Mouse (Mus musculus): Measurements from ENCODE around the gene Slc16a3. TPM values are rescaled to one million over a fixed set of nuclear protein-coding genes. Genes with fewer than 3 reads are reported as not detected.

Slc16a3 gene
- polyA plus RNA-seq, 2 experiments = 36.4 to 69.5 TPM

DNA sequence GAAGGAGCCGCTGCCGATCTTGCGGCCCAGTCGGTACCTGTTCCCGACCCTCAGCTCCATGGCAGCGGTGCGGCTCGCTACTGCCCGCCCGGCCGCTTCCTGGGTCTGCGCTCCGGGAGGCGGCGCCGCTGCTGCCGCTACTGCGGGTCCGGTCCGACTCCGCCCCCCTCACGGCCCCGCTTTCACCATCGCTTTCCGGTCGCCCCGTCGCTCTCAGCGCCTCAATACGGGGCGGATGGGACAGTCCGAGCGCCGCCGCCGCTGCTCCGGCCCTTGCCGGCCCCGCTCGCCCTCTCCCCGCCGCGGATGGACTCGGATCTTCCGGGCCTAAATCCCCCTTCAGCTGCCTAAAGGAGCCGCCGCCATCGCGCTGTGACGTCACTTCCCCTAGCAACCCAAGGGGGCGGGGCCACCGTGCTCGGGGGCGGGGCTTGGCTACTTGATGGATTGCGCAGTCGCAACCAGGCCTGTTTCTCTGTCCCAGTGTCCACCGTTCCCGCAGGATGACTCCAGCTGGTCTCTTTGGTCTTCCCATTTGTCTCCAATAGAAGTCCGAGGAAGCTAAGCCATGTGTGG is 42.8 kb downstream of the Slc16a3 start, which contains the start of gene Csnk1d:
TSS of gene Csnk1d (minus strand) at position 380 of the 576 bp plus-strand sequence.
- TF ChIP-seq POLR2A (IDR thresholded peaks at IDR 0.05; ENCODE audit: borderline replicate concordance, extremely low read depth, insufficient read depth, insufficient read length) = 0 out of 2 replicates have a peak, but pooled peaks have one; percentile 43
- 4% methylated on average over 54 of the region's 59 CpGs for WGBS
- no peaks in the 10 kb centered on the region for H3K27me3 ChIP-seq (ENCODE audit: control insufficient read depth, insufficient read depth, low read length)
- DNase-seq (ENCODE audit: low spot score) (peak; percentile 97), ATAC-seq (ENCODE audit: low FRiP score, low read depth) (peak; percentile 94)
- H3K9me3 ChIP-seq (ENCODE audit: control insufficient read depth, low read length) = no peaks in the 10 kb centered on the region
- H3K36me3 ChIP-seq (ENCODE audit: control insufficient read depth, insufficient read depth, low read length) = peaks cover 10% of the 10 kb centered on the region
- H3K9ac ChIP-seq (ENCODE audit: low read depth, low read length, severe bottlenecking) = peak within 1 kb of the TSS; percentile 100
- peak within 1 kb of the TSS; percentile 79 for H3K4me2 ChIP-seq (replicated peaks; ENCODE audit: low read depth, low read length, severe bottlenecking)
- H3K27ac ChIP-seq (replicated peaks; ENCODE audit: low read depth, low read length) = peak within 1 kb of the TSS; percentile 98
- peak within 1 kb of the TSS; percentile 100 for H3K4me3 ChIP-seq (replicated peaks; ENCODE audit: low read length)
- peaks cover 23% of the 10 kb centered on the region for H3K4me1 ChIP-seq (ENCODE audit: control insufficient read depth, insufficient read depth, low read length)

GRCm38 (mm10) chr11:120991791-120992190 is 43.5 kb downstream of the Slc16a3 start:
- H3K27ac ChIP-seq (replicated peaks; ENCODE audit: low read depth, low read length) = no peak overlapping the region
- DNase-seq (ENCODE audit: low spot score) (no peak), ATAC-seq (ENCODE audit: low FRiP score, low read depth) (no peak)
- 0 out of 2 replicates have a peak, but pooled peaks cover 2% of the 10 kb centered on the region for H3K36me3 ChIP-seq (ENCODE audit: control insufficient read depth, insufficient read depth, low read length)
- TF ChIP-seq POLR2A (IDR thresholded peaks at IDR 0.05; ENCODE audit: borderline replicate concordance, extremely low read depth, insufficient read depth, insufficient read length) = no peak
- peak overlapping the region; percentile 100 for H3K9ac ChIP-seq (ENCODE audit: low read depth, low read length, severe bottlenecking)
- 75% methylated on average over 3 of the region's 3 CpGs for WGBS
- peak overlapping the region; percentile 79 for H3K4me2 ChIP-seq (replicated peaks; ENCODE audit: low read depth, low read length, severe bottlenecking)
- peak overlapping the region; percentile 100 for H3K4me3 ChIP-seq (replicated peaks; ENCODE audit: low read length)
- H3K4me1 ChIP-seq (ENCODE audit: control insufficient read depth, insufficient read depth, low read length) = peaks cover 23% of the 10 kb centered on the region
- no peaks in the 10 kb centered on the region for H3K9me3 ChIP-seq (ENCODE audit: control insufficient read depth, low read length)
- no peaks in the 10 kb centered on the region for H3K27me3 ChIP-seq (ENCODE audit: control insufficient read depth, insufficient read depth, low read length)

GRCm38 (mm10) chr11:120993080-120993479 is 44.8 kb downstream of the Slc16a3 start:
- Histone ChIP-seq H3K27me3 (ENCODE audit: control insufficient read depth, insufficient read depth, low read length) (no peaks in the 10 kb centered on the region), H3K4me3 (replicated peaks; ENCODE audit: low read length) (no peak overlapping the region), H3K9ac (ENCODE audit: low read depth, low read length, severe bottlenecking) (no peak overlapping the region), H3K4me1 (ENCODE audit: control insufficient read depth, insufficient read depth, low read length) (peaks cover 23% of the 10 kb centered on the region), H3K9me3 (ENCODE audit: control insufficient read depth, low read length) (no peaks in the 10 kb centered on the region), H3K36me3 (ENCODE audit: control insufficient read depth, insufficient read depth, low read length) (no peaks in the 10 kb centered on the region), H3K4me2 (replicated peaks; ENCODE audit: low read depth, low read length, severe bottlenecking) (no peak overlapping the region), H3K27ac (replicated peaks; ENCODE audit: low read depth, low read length) (no peak overlapping the region)
- no peak for TF ChIP-seq POLR2A (IDR thresholded peaks at IDR 0.05; ENCODE audit: borderline replicate concordance, extremely low read depth, insufficient read depth, insufficient read length)
- 98% methylated on average over 3 of the region's 3 CpGs for WGBS
- no peak for ATAC-seq (ENCODE audit: low FRiP score, low read depth)
- no peak for DNase-seq (ENCODE audit: low spot score)

GRCm38 (mm10) chr11:120993586-120993985 is 45.3 kb downstream of the Slc16a3 start:
- 80% methylated on average over 5 of the region's 5 CpGs for WGBS
- Histone ChIP-seq H3K27me3 (ENCODE audit: control insufficient read depth, insufficient read depth, low read length) (no peaks in the 10 kb centered on the region), H3K4me1 (ENCODE audit: control insufficient read depth, insufficient read depth, low read length) (peaks cover 19% of the 10 kb centered on the region), H3K9me3 (ENCODE audit: control insufficient read depth, low read length) (no peaks in the 10 kb centered on the region), H3K4me2 (replicated peaks; ENCODE audit: low read depth, low read length, severe bottlenecking) (no peak overlapping the region), H3K36me3 (ENCODE audit: control insufficient read depth, insufficient read depth, low read length) (no peaks in the 10 kb centered on the region), H3K9ac (ENCODE audit: low read depth, low read length, severe bottlenecking) (no peak overlapping the region), H3K4me3 (replicated peaks; ENCODE audit: low read length) (no peak overlapping the region), H3K27ac (replicated peaks; ENCODE audit: low read depth, low read length) (no peak overlapping the region)
- DNase-seq (ENCODE audit: low spot score) (no peak), ATAC-seq (ENCODE audit: low FRiP score, low read depth) (no peak)
- TF ChIP-seq POLR2A (IDR thresholded peaks at IDR 0.05; ENCODE audit: borderline replicate concordance, extremely low read depth, insufficient read depth, insufficient read length) = no peak

DNA sequence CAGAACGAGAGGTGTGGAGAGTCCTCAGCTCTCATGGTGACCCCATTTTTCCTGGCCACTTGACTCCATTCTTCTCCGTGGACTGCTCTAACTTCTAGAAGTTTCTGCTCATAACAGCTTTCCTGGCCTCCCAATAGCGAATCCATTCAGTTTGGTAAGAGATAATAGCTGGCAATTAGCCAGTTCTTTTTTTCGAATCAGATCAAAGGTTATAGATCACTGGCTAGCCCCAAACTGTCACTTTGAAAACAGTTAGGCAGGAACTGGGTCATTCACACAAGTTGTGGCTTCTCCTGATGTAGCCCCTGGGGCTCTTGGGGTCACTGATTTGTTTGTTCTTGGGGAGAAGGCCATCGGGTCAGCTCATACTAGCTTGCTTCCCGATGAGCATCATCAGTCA is 46.5 kb downstream of the Slc16a3 start:
- peaks cover 9% of the 10 kb centered on the region for H3K4me1 ChIP-seq (ENCODE audit: control insufficient read depth, insufficient read depth, low read length)
- H3K4me2 ChIP-seq (replicated peaks; ENCODE audit: low read depth, low read length, severe bottlenecking) = no peak overlapping the region
- no peak overlapping the region for H3K4me3 ChIP-seq (replicated peaks; ENCODE audit: low read length)
- no peak for DNase-seq (ENCODE audit: low spot score)
- no peak for ATAC-seq (ENCODE audit: low FRiP score, low read depth)
- no peaks in the 10 kb centered on the region for H3K27me3 ChIP-seq (ENCODE audit: control insufficient read depth, insufficient read depth, low read length)
- no peak overlapping the region for H3K27ac ChIP-seq (replicated peaks; ENCODE audit: low read depth, low read length)
- no peaks in the 10 kb centered on the region for H3K9me3 ChIP-seq (ENCODE audit: control insufficient read depth, low read length)
- H3K9ac ChIP-seq (ENCODE audit: low read depth, low read length, severe bottlenecking) = no peak overlapping the region
- WGBS = 87% methylated on average over 6 of the region's 6 CpGs
- no peaks in the 10 kb centered on the region; the same call in 1 of the 2 replicates for H3K36me3 ChIP-seq (ENCODE audit: control insufficient read depth, insufficient read depth, low read length)
- no peak for TF ChIP-seq POLR2A (IDR thresholded peaks at IDR 0.05; ENCODE audit: borderline replicate concordance, extremely low read depth, insufficient read depth, insufficient read length)
